Mouse (Mus musculus): ENCODE data around the gene Ndufb5.

DNA sequence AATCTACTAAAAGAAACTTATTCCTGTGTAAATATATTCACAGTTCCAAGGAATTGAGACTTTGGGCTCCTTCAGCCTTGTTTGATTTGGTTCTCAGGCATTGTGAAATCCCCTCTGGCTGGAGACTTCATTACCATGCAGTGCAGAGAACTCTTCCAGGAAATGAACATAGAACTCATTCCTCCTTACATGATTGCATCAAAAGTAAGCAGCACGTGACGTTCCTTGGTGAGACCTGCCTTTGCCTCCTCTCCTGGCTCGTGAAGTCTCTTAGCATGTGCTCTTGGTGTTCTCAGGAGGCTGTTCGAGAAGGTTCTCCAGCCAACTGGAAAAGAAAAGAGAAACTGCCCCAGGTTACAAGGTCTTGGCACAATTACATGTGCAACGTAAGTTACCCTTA lies 18.5 kb upstream of the Ndufb5 start:
- TF ChIP-seq CTCF (IDR thresholded peaks at IDR 0.05), result no peak
- TF ChIP-seq POLR2A (IDR thresholded peaks at IDR 0.05; ENCODE audit: insufficient read depth, low read depth, low read length), result no peak
